Comparison of ENCODE assay signal across 7 mouse cellular contexts in the genomic region with DNA sequence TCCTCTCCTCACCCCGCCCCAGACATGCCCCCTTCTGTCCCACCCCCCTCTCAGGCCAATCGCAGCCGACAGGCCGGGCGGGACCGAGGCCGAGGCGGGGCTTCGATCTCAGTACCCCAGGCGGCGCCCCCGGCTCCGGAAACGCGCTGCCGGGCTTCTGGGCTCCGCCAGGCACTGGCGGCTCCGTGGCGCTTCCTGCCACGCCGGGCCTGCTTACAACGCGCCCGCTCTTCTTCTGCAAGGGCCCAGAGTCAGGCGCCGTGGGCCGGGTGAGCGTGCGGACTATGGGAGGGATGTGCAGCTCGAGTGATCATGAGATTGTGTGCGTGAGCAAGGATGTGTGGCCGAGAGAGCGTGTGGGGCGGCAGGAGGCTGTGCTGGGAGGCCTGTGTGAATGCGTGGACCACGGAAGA. TPM values are rescaled to one million over a fixed set of nuclear protein-coding genes. Genes with fewer than 3 reads are reported as not detected.
A peak's percentile ranks its signal among the peaks of the same experiment; 100 is the strongest.
DNase-seq lines count a peak whose midpoint lies in the region; ATAC-seq lines count a peak whose summit lies in the region.

Zfp275 (plus strand) TSS at position 139 of the 413 bp plus-strand sequence.

- peak within 1 kb of the TSS; percentile 74 for H3K9ac ChIP-seq in limb, embryonic 11.5 days (ENCODE audit: low read length)
- H3K9ac ChIP-seq in midbrain, embryonic 13.5 days (replicated peaks): peak within 1 kb of the TSS; percentile 76

- H3K9me3 ChIP-seq in limb, embryonic 11.5 days (ENCODE audit: control insufficient read depth, low read length): no peaks in the 10 kb centered on the region
- H3K9me3 ChIP-seq in midbrain, embryonic 13.5 days: no peaks in the 10 kb centered on the region

- 0 out of 2 replicates have a peak, but pooled peaks cover 2% of the 10 kb centered on the region for H3K27me3 ChIP-seq in limb, embryonic 11.5 days (ENCODE audit: control insufficient read depth, insufficient read depth, low read length)
- no peaks in the 10 kb centered on the region for H3K27me3 ChIP-seq in midbrain, embryonic 13.5 days

- H3K36me3 ChIP-seq in limb, embryonic 11.5 days (ENCODE audit: control insufficient read depth, insufficient read depth, low read length): no peaks in the 10 kb centered on the region
- H3K36me3 ChIP-seq in midbrain, embryonic 13.5 days: no peaks in the 10 kb centered on the region

- 23% methylated on average over 36 of the region's 37 CpGs for WGBS in limb, embryonic 11.5 days
- 20% methylated on average over 37 of the region's 37 CpGs for WGBS in midbrain, embryonic 13.5 days

- H3K27ac ChIP-seq in limb, embryonic 11.5 days (replicated peaks; ENCODE audit: low read depth, low read length): no peak within 1 kb of the TSS; the same call in 1 of the 2 replicates
- H3K27ac ChIP-seq in midbrain, embryonic 13.5 days: peak within 1 kb of the TSS; percentile 79

- no peaks in the 10 kb centered on the region for H3K4me1 ChIP-seq in limb, embryonic 11.5 days (ENCODE audit: control insufficient read depth, insufficient read depth, low read length)
- H3K4me1 ChIP-seq in midbrain, embryonic 13.5 days (replicated peaks): peaks cover 20% of the 10 kb centered on the region

- peak; percentile 88 for ATAC-seq in limb, embryonic 11.5 days (ENCODE audit: insufficient number of reproducible peaks, low FRiP score, low TSS enrichment, low read depth)
- peak; percentile 96 for ATAC-seq in midbrain, embryonic 13.5 days

- DNase-seq in adrenal gland, adult 2 months: peak; percentile 89
- peak; percentile 77 for DNase-seq in embryo, embryonic 9.5 days (ENCODE audit: extremely low spot score)
- peak; percentile 99 for DNase-seq in heart, adult 11 months
- DNase-seq in kidney, adult 11 months: peak; percentile 67
- peak; percentile 83 for DNase-seq in limb, embryonic 11.5 days (ENCODE audit: low spot score)
- DNase-seq in spleen, postnatal 10 days (ENCODE audit: low spot score in 2 of 2): peak; percentile 23 to 63

- H3K4me2 ChIP-seq in limb, embryonic 11.5 days (ENCODE audit: low read depth, severe bottlenecking): peak within 1 kb of the TSS; percentile 48
- peak within 1 kb of the TSS; percentile 62 for H3K4me2 ChIP-seq in midbrain, embryonic 13.5 days (replicated peaks)

- peak within 1 kb of the TSS; percentile 61 for H3K4me3 ChIP-seq in limb, embryonic 11.5 days (ENCODE audit: low read depth, low read length)
- peak within 1 kb of the TSS; percentile 57 for H3K4me3 ChIP-seq in midbrain, embryonic 13.5 days (replicated peaks)

RNA-seq across cellular contexts. Expression of gene Zfp275, which starts in this region (rescaled TPM):
- 10 to 100 TPM; 14.7 to 17.0 TPM for total RNA-seq in adrenal gland, adult 2 months (2021)
- polyA plus RNA-seq in adrenal gland, adult 2 months (2012; rRNA removed): 10.7 and 12.5 TPM in 2 replicates
- 21.6 and 24.9 TPM in 2 replicates for polyA plus RNA-seq in limb, embryonic 11.5 days (2014; fragmentation: Nextera tagmentation; extraction: Ambion mirVana)
- polyA plus RNA-seq in midbrain, embryonic 13.5 days (2015; fragmentation: Nextera tagmentation; extraction: Ambion mirVana): 11.5 and 12.2 TPM in 2 replicates

Comparison
In these comparisons a context has a peak if more than half of its experiments do, and no peak if none do; other contexts are left out.
1. DNase-seq: peak in every context shown above with its lines; median percentile 99 in heart, adult 11 months; 89 in adrenal gland, adult 2 months; 83 in limb, embryonic 11.5 days; 77 in embryo, embryonic 9.5 days; 67 in kidney, adult 11 months; 43 in spleen, postnatal 10 days.